Comparison of ENCODE assay signal across 8 mouse cellular contexts in the genomic region with DNA sequence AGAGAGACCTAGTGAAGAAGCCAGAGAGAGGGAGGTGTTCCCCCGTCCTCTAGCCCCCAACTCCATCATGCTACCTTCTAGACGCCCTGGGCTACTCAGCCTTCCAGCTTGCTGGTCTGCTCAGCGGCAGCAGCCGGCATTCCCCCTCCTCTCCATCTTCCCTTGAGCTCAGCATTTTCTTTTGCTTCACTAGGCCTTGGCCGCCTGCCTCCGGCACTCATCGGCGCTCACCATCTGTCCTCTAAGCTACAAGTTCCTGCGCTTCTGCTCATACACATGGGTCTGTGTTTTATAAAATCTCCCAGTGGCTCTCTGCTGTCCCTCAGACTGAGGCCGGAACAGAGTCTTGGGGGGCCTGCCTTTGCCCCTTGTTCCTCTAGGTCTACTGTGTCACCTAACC. TPM values are rescaled to one million over a fixed set of nuclear protein-coding genes. Genes with fewer than 3 reads are reported as not detected.
DNase-seq lines count a peak whose midpoint lies in the region; ATAC-seq lines count a peak whose summit lies in the region.

No protein-coding gene starts in this region.

- H3K27ac ChIP-seq in hindbrain, embryonic 14.5 days, result peak overlapping the region; percentile 49
- H3K27ac ChIP-seq in midbrain, embryonic 13.5 days, result peak overlapping the region; percentile 84

- H3K36me3 ChIP-seq in hindbrain, embryonic 14.5 days (replicated peaks; ENCODE audit: control insufficient read depth, insufficient read depth), result no peaks in the 10 kb centered on the region
- no peaks in the 10 kb centered on the region for H3K36me3 ChIP-seq in midbrain, embryonic 13.5 days

- H3K4me2 ChIP-seq in hindbrain, embryonic 14.5 days (replicated peaks), result no peak overlapping the region
- H3K4me2 ChIP-seq in midbrain, embryonic 13.5 days (replicated peaks), result no peak overlapping the region

- H3K27me3 ChIP-seq in hindbrain, embryonic 14.5 days (ENCODE audit: control insufficient read depth, insufficient read depth, low read length), result no peaks in the 10 kb centered on the region
- H3K27me3 ChIP-seq in midbrain, embryonic 13.5 days, result peaks cover 5% of the 10 kb centered on the region; the same call in 1 of the 2 replicates

- H3K9me3 ChIP-seq in hindbrain, embryonic 14.5 days (ENCODE audit: control insufficient read depth, low read length), result no peaks in the 10 kb centered on the region
- H3K9me3 ChIP-seq in midbrain, embryonic 13.5 days, result no peaks in the 10 kb centered on the region

- intact Hi-C loops in heart, postnatal 36 days (cut with DNase I), result no loop called here

- ATAC-seq in hindbrain, embryonic 14.5 days (ENCODE audit: low FRiP score), result no peak; the same call in 1 of the 2 replicates
- ATAC-seq in midbrain, embryonic 13.5 days, result no peak; the same call in 1 of the 2 replicates

- DNase-seq in heart, adult 11 months, result peak; percentile 86
- DNase-seq in heart, postnatal 36 days, result no peak
- DNase-seq in cerebellum, postnatal 10 days, result peak; percentile 97
- DNase-seq in hindbrain, embryonic 14.5 days (ENCODE audit: low spot score), result peak; percentile 73
- no peak for DNase-seq in thymus, postnatal 10 days (ENCODE audit: low spot score in 2 of 2)
- DNase-seq in thymus, adult 18-20 months, result no peak
- no peak for DNase-seq in adrenal gland, postnatal 4 days (ENCODE audit: low spot score in 2 of 2)

- H3K4me1 ChIP-seq in hindbrain, embryonic 14.5 days (replicated peaks; ENCODE audit: control insufficient read depth, insufficient read depth, low read length), result peaks cover 39% of the 10 kb centered on the region
- peaks cover 73% of the 10 kb centered on the region for H3K4me1 ChIP-seq in midbrain, embryonic 13.5 days (replicated peaks)

- 18% methylated on average over 10 of the region's 10 CpGs for WGBS in hindbrain, embryonic 14.5 days
- WGBS in midbrain, embryonic 13.5 days, result 20% methylated on average over 10 of the region's 10 CpGs

- no peak overlapping the region for H3K4me3 ChIP-seq in hindbrain, embryonic 14.5 days (replicated peaks; ENCODE audit: low read length)
- no peak overlapping the region for H3K4me3 ChIP-seq in midbrain, embryonic 13.5 days (replicated peaks)

- no peak overlapping the region for H3K9ac ChIP-seq in hindbrain, embryonic 14.5 days
- peak overlapping the region; percentile 36; the same call in 1 of the 2 replicates for H3K9ac ChIP-seq in midbrain, embryonic 13.5 days (replicated peaks)

RNA-seq across cellular contexts. Expression of a gene that starts 3.9 kb away (rescaled TPM):
- total RNA-seq in heart, postnatal 36 days (2021), result 10 to 100 TPM in 1 of 2 experiments, 1 to 10 TPM in 1; 9.8 to 14.5 TPM
- polyA plus RNA-seq in hindbrain, embryonic 14.5 days (2014; fragmentation: Nextera tagmentation; extraction: Ambion mirVana), result 35.8 and 38.5 TPM in 2 replicates
- polyA plus RNA-seq in midbrain, embryonic 13.5 days (2015; fragmentation: Nextera tagmentation; extraction: Ambion mirVana), result 28.4 and 34.7 TPM in 2 replicates
- 10 to 100 TPM; 28.4 to 32.6 TPM for total RNA-seq in adrenal gland, postnatal 4 days (2021)

Comparison
In these comparisons a context has a peak if more than half of its experiments do, and no peak if none do; other contexts are left out.
1. DNase-seq: peak in heart, adult 11 months (single experiment), cerebellum, postnatal 10 days (2 of 2) and hindbrain, embryonic 14.5 days (single experiment); none in heart, postnatal 36 days (0 of 2), thymus, postnatal 10 days (0 of 2), thymus, adult 18-20 months (0 of 2) and adrenal gland, postnatal 4 days (0 of 2).